Mouse (Mus musculus) forebrain, postnatal 0 days (tissue): ENCODE results near the gene Pstpip1. TPM values are rescaled to one million over a fixed set of nuclear protein-coding genes. Genes with fewer than 3 reads are reported as not detected.
A peak's percentile ranks its signal among the peaks of the same experiment; 100 is the strongest.

Experiments used
- ATAC-seq: fragments of 200-750 bp; cut with Nextera tagmentation; 2 replicates; pipeline ENCODE4 v1.8.0; 2017; ENCODE audit warnings: mild to moderate bottlenecking, moderate library complexity
- DNase-seq: peaks from one replicate; pipeline ENCODE4 v3.0.0-alpha.2; 2015
- H3K27ac ChIP-seq: fragments of 300-500 bp; sonication (generic); 2 replicates; pipeline ENCODE4 v1.5.1; 2014; ENCODE audit warnings: low read depth, mild to moderate bottlenecking, antibody characterized with exemption, low read length, moderate library complexity, mixed read lengths
- H3K27me3 ChIP-seq: fragments of 300-500 bp; sonication (generic); 2 replicates; pipeline ENCODE4 v1.6.1; 2014; ENCODE audit warnings: mild to moderate bottlenecking, low read length, mixed read lengths; ENCODE audit not compliant: insufficient read depth
- H3K36me3 ChIP-seq: fragments of 300-500 bp; sonication (generic); 2 replicates; pipeline ENCODE4 v1.6.1; 2014; ENCODE audit warnings: mild to moderate bottlenecking, moderate library complexity; ENCODE audit not compliant: insufficient read depth
- H3K4me1 ChIP-seq: fragments of 300-500 bp; sonication (generic); 2 replicates; pipeline ENCODE4 v1.6.1; 2014; ENCODE audit warnings: antibody characterized with exemption; ENCODE audit not compliant: insufficient read depth
- H3K4me2 ChIP-seq: fragments of 300-500 bp; sonication (generic); 2 replicates; pipeline ENCODE4 v1.6.1; 2014; ENCODE audit warnings: low read depth, mild to moderate bottlenecking, moderate library complexity
- H3K4me3 ChIP-seq: fragments of 300-500 bp; sonication (generic); 2 replicates; pipeline ENCODE4 v1.5.1; 2014; ENCODE audit warnings: low read depth, low read length, mixed read lengths
- H3K9ac ChIP-seq: fragments of 300-500 bp; sonication (generic); 2 replicates; pipeline ENCODE4 v1.6.1; 2014; ENCODE audit warnings: mild to moderate bottlenecking
- H3K9me3 ChIP-seq: fragments of 300-500 bp; sonication (generic); 2 replicates; pipeline ENCODE4 v1.6.1; 2016; ENCODE audit warnings: low read length
- CTCF ChIP-seq: sonication (generic); IDR thresholded peaks from 2 replicates; pipeline ENCODE4 v1.5.1; 2016; ENCODE audit warnings: antibody characterized with exemption, control low read depth, low read depth
- WGBS: fragments of 180-500 bp; shearing (Covaris S2); extraction: QIAGEN DNeasy Blood & Tissue Kit; methylation state at CpG from one replicate; pipeline ENCODE4 v1.1.7; 2014; 5-methylcytosine and 5-hydroxymethylcytosine counted together
- polyA plus RNA-seq: library from polyadenylated mRNA; unstranded; fragments of >200 nt; fragmentation: Nextera tagmentation; extraction: Ambion mirVana; gene quantifications from 2 replicates; pipeline ENCODE4 v1.2.1, GENCODE M21; 2015
- total RNA-seq: library from RNA; depleted of rRNA; stranded (reverse); fragments of >200 nt; gene quantifications from 2 replicates; pipeline ENCODE4 v1.2.3, GENCODE M21; 2014

Pstpip1 gene
- total and polyA plus RNA-seq, 2 experiments from 2014 or later, result 1.0 to 3.0 TPM

- no peaks in the 10 kb centered on the region for H3K9me3 ChIP-seq
- H3K27ac ChIP-seq, result no peak overlapping the region
- H3K4me2 ChIP-seq, result no peak overlapping the region
- TF ChIP-seq CTCF, result no peak
- peaks cover 30% of the 10 kb centered on the region for H3K36me3 ChIP-seq
- DNase-seq, result no peak
- H3K4me1 ChIP-seq, result no peaks in the 10 kb centered on the region
- no peak for ATAC-seq
- H3K4me3 ChIP-seq, result no peak overlapping the region
- H3K9ac ChIP-seq, result no peak overlapping the region
- WGBS, result 82% methylated on average over 3 of the region's 3 CpGs
- no peaks in the 10 kb centered on the region for H3K27me3 ChIP-seq
Measured at GRCm38 (mm10) chr9:56065011-56065410, 24.8 kb upstream of the Pstpip1 start.

GRCm38 (mm10) chr9:56067964-56068363, 21.8 kb upstream of the Pstpip1 start:
- DNase-seq, result no peak
- no peak overlapping the region for H3K4me3 ChIP-seq
- no peak overlapping the region for H3K27ac ChIP-seq
- H3K4me1 ChIP-seq, result no peaks in the 10 kb centered on the region
- TF ChIP-seq CTCF, result no peak
- no peak overlapping the region for H3K4me2 ChIP-seq
- peaks cover 11% of the 10 kb centered on the region; the same call in 1 of the 2 replicates for H3K36me3 ChIP-seq
- WGBS, result 95% methylated on average over 4 of the region's 4 CpGs
- H3K27me3 ChIP-seq, result no peaks in the 10 kb centered on the region
- H3K9me3 ChIP-seq, result no peaks in the 10 kb centered on the region
- H3K9ac ChIP-seq, result no peak overlapping the region
- ATAC-seq, result no peak

- peaks cover 11% of the 10 kb centered on the region; the same call in 1 of the 2 replicates for H3K36me3 ChIP-seq
- no peak overlapping the region for H3K9ac ChIP-seq
- H3K27me3 ChIP-seq, result no peaks in the 10 kb centered on the region
- WGBS, result 93% methylated on average over 1 of the region's 1 CpGs
- no peak overlapping the region for H3K27ac ChIP-seq
- H3K4me1 ChIP-seq, result no peaks in the 10 kb centered on the region
- no peak overlapping the region for H3K4me2 ChIP-seq
- ATAC-seq, result no peak
- no peaks in the 10 kb centered on the region for H3K9me3 ChIP-seq
- no peak overlapping the region for H3K4me3 ChIP-seq
- TF ChIP-seq CTCF, result no peak
- DNase-seq, result no peak
Measured at GRCm38 (mm10) chr9:56068630-56069029, 21.1 kb upstream of the Pstpip1 start.

- H3K36me3 ChIP-seq, result peaks cover 11% of the 10 kb centered on the region; the same call in 1 of the 2 replicates
- DNase-seq (no peak), ATAC-seq (no peak)
- no peaks in the 10 kb centered on the region for H3K9me3 ChIP-seq
- no peaks in the 10 kb centered on the region for H3K4me1 ChIP-seq
- H3K4me2 ChIP-seq, result no peak overlapping the region
- no peak for TF ChIP-seq CTCF
- H3K27ac ChIP-seq, result no peak overlapping the region
- no peak overlapping the region for H3K9ac ChIP-seq
- no peaks in the 10 kb centered on the region for H3K27me3 ChIP-seq
- no peak overlapping the region for H3K4me3 ChIP-seq
- WGBS, result 80% methylated on average over 2 of the region's 2 CpGs
Measured at GRCm38 (mm10) chr9:56072861-56073260, 16.9 kb upstream of the Pstpip1 start.

- no peak for TF ChIP-seq CTCF
- Histone ChIP-seq H3K27ac (no peak overlapping the region), H3K27me3 (no peaks in the 10 kb centered on the region), H3K4me1 (no peaks in the 10 kb centered on the region), H3K9me3 (no peaks in the 10 kb centered on the region), H3K4me2 (no peak overlapping the region), H3K4me3 (no peak overlapping the region), H3K36me3 (peaks cover 5% of the 10 kb centered on the region; the same call in 1 of the 2 replicates), H3K9ac (no peak overlapping the region)
- 78% methylated on average over 12 of the region's 12 CpGs for WGBS
- DNase-seq (no peak), ATAC-seq (peak; percentile 58)
Measured at GRCm38 (mm10) chr9:56074863-56075262, 14.9 kb upstream of the Pstpip1 start.

GRCm38 (mm10) chr9:56075264-56075663, 14.5 kb upstream of the Pstpip1 start:
- DNase-seq (peak; percentile 76), ATAC-seq (peak; percentile 92)
- H3K27me3 ChIP-seq, result no peaks in the 10 kb centered on the region
- no peak overlapping the region for H3K9ac ChIP-seq
- H3K36me3 ChIP-seq, result peaks cover 5% of the 10 kb centered on the region; the same call in 1 of the 2 replicates
- no peak overlapping the region for H3K4me3 ChIP-seq
- H3K27ac ChIP-seq, result peak overlapping the region; percentile 29
- peak; percentile 67 for TF ChIP-seq CTCF
- H3K4me2 ChIP-seq, result no peak overlapping the region
- H3K9me3 ChIP-seq, result no peaks in the 10 kb centered on the region
- WGBS, result 13% methylated on average over 4 of the region's 4 CpGs
- no peaks in the 10 kb centered on the region for H3K4me1 ChIP-seq

- H3K9ac ChIP-seq, result no peak overlapping the region
Measured at GRCm38 (mm10) chr9:56075901-56076620, 13.7 kb upstream of the Pstpip1 start.

More at GRCm38 (mm10) chr9:56075901-56076620, 13.7 kb upstream of the Pstpip1 start:
- no peak for DNase-seq
- peak overlapping the region; percentile 29 for H3K27ac ChIP-seq
- 0 out of 2 replicates have a peak, but pooled peaks have one; percentile 30 for ATAC-seq
- WGBS, result 50% methylated on average over 7 of the region's 7 CpGs
- H3K27me3 ChIP-seq, result no peaks in the 10 kb centered on the region
- no peak for TF ChIP-seq CTCF
- H3K36me3 ChIP-seq, result peaks cover 2% of the 10 kb centered on the region; the same call in 1 of the 2 replicates
- no peak overlapping the region for H3K4me3 ChIP-seq
- H3K4me2 ChIP-seq, result no peak overlapping the region
- no peaks in the 10 kb centered on the region for H3K4me1 ChIP-seq
- no peaks in the 10 kb centered on the region for H3K9me3 ChIP-seq
